Mouse (Mus musculus) limb, embryonic 14.5 days (tissue): ENCODE data around the gene Ankib1. TPM values are rescaled to one million over a fixed set of nuclear protein-coding genes. Genes with fewer than 3 reads are reported as not detected.

Experiments used
- ATAC-seq: fragments of 200-750 bp; cut with Nextera tagmentation; 2 replicates; pipeline ENCODE4 v1.8.0; 2017; ENCODE audit warnings: low read depth, moderate number of reproducible peaks, moderate TSS enrichment; ENCODE audit not compliant: low FRiP score
- DNase-seq: peaks from one replicate; pipeline ENCODE4 v3.0.0-alpha.2; 2015; ENCODE audit warnings: low spot score
- H3K27ac ChIP-seq: fragments of 300-500 bp; sonication (generic); replicated peaks from 2 replicates; pipeline ENCODE4 v1.5.1; 2014; ENCODE audit warnings: low read depth, mild to moderate bottlenecking, low read length, moderate library complexity, mixed read lengths
- H3K27me3 ChIP-seq: fragments of 300-500 bp; sonication (generic); 2 replicates; pipeline ENCODE4 v1.6.1; 2014; ENCODE audit warnings: low read length, mixed read lengths; ENCODE audit not compliant: control insufficient read depth, insufficient read depth
- H3K36me3 ChIP-seq: fragments of 300-500 bp; sonication (generic); 2 replicates; pipeline ENCODE4 v1.6.1; 2014; ENCODE audit warnings: mild to moderate bottlenecking, low read length, moderate library complexity, mixed read lengths; ENCODE audit not compliant: control insufficient read depth, insufficient read depth
- H3K4me1 ChIP-seq: fragments of 300-500 bp; sonication (generic); 2 replicates; pipeline ENCODE4 v1.6.1; 2014; ENCODE audit warnings: antibody characterized with exemption, low read length, mixed read lengths; ENCODE audit not compliant: control insufficient read depth, insufficient read depth
- H3K4me2 ChIP-seq: fragments of 300-500 bp; sonication (generic); replicated peaks from 2 replicates; pipeline ENCODE4 v1.6.1; 2014; ENCODE audit warnings: low read depth, mild to moderate bottlenecking, low read length, moderate library complexity; ENCODE audit not compliant: severe bottlenecking
- H3K4me3 ChIP-seq: fragments of 300-500 bp; sonication (generic); replicated peaks from 2 replicates; pipeline ENCODE4 v1.5.1; 2014; ENCODE audit warnings: low read length
- H3K9ac ChIP-seq: fragments of 300-500 bp; sonication (generic); 2 replicates; pipeline ENCODE4 v1.6.1; 2014; ENCODE audit warnings: mild to moderate bottlenecking, low read depth, low read length, moderate library complexity; ENCODE audit not compliant: severe bottlenecking
- H3K9me3 ChIP-seq: fragments of 300-500 bp; sonication (generic); 2 replicates; pipeline ENCODE4 v1.6.1; 2016; ENCODE audit warnings: low read length; ENCODE audit not compliant: control insufficient read depth
- POLR2A ChIP-seq: fragments of 200-500 bp; IDR thresholded peaks from 2 replicates; pipeline ENCODE4 v1.8.0; 2012; ENCODE audit warnings: inconsistent platforms, mild to moderate bottlenecking, moderate library complexity, borderline replicate concordance; ENCODE audit not compliant: insufficient read depth, insufficient read length; ENCODE audit errors: extremely low read depth
- WGBS: fragments of 180-500 bp; shearing (Covaris S2); extraction: QIAGEN DNeasy Blood & Tissue Kit; methylation state at CpG from one replicate; pipeline ENCODE4 v1.1.7; 2014; 5-methylcytosine and 5-hydroxymethylcytosine counted together
- polyA plus RNA-seq, 2 experiments: library from polyadenylated mRNA; depleted of rRNA in 1 of 2; stranded (reverse) in 1 of 2; unstranded in 1 of 2; fragments of >200 nt; fragmentation: Nextera tagmentation in 1 of 2; extraction: Ambion mirVana in 1 of 2; gene quantifications; 2 replicates each; pipeline versions ENCODE4 v1.2.1 to v1.2.3; 2012 to 2014

Ankib1 gene
- polyA plus RNA-seq, 2 experiments, result 11.6 to 14.4 TPM

DNA sequence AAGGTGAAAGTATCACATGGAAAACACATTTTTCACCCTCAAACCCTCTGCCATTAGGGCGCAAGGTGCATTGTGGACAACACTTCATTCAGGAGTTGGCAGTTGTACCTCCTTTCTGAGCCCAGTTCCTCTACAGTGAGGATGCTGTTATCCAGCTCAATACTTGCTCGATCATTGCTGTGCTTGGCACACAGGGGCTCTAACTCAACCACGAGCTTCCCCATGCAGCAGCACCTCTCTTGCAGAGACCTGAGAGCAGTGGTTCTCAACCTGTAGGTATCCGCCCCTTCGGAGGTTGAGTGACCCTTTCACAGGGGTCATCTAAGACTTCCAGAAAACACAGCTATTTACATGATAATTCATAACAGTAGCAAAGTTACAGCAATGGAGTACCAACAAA, 151.1 kb downstream of the Ankib1 start:
- WGBS, result 86% methylated on average over 5 of the region's 5 CpGs
- ATAC-seq, result no peak
- no peaks in the 10 kb centered on the region for H3K27me3 ChIP-seq
- H3K27ac ChIP-seq, result no peak overlapping the region
- TF ChIP-seq POLR2A, result no peak
- no peaks in the 10 kb centered on the region for H3K4me1 ChIP-seq
- H3K4me2 ChIP-seq, result no peak overlapping the region
- DNase-seq, result no peak
- H3K4me3 ChIP-seq, result no peak overlapping the region
- H3K36me3 ChIP-seq, result no peaks in the 10 kb centered on the region
- no peaks in the 10 kb centered on the region for H3K9me3 ChIP-seq
- H3K9ac ChIP-seq, result no peak overlapping the region

DNA sequence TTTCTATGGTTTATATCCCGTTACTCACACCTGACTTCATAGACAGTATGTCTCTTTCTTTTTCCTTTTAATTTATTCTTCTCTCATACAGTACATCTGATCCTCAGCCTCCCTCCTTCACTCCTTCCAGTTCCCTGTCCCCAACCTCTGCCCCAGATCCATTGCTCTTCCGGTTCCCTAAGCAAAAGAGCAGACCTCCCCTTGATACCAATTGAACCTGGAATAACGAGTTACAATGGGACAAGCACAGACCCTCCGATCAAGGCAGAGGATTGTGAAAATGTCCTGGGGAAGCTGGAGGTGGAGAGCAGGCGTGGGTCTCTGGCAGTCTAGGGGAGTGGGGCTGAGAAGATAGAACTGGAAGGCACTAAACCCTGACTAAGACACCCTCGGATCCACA, 151.8 kb downstream of the Ankib1 start, which contains the start of gene Tmbim7:
Gene Tmbim7, plus strand, starts transcription at position 301 of the 400 bp plus-strand sequence.
- no peaks in the 10 kb centered on the region for H3K36me3 ChIP-seq
- no peak within 1 kb of the TSS for H3K27ac ChIP-seq
- 71% methylated on average over 6 of the region's 6 CpGs for WGBS
- no peak for ATAC-seq
- no peak within 1 kb of the TSS for H3K4me3 ChIP-seq
- TF ChIP-seq POLR2A, result no peak
- no peaks in the 10 kb centered on the region for H3K9me3 ChIP-seq
- H3K9ac ChIP-seq, result no peak within 1 kb of the TSS
- no peak within 1 kb of the TSS for H3K4me2 ChIP-seq
- H3K27me3 ChIP-seq, result no peaks in the 10 kb centered on the region
- H3K4me1 ChIP-seq, result no peaks in the 10 kb centered on the region
- DNase-seq, result no peak

DNA sequence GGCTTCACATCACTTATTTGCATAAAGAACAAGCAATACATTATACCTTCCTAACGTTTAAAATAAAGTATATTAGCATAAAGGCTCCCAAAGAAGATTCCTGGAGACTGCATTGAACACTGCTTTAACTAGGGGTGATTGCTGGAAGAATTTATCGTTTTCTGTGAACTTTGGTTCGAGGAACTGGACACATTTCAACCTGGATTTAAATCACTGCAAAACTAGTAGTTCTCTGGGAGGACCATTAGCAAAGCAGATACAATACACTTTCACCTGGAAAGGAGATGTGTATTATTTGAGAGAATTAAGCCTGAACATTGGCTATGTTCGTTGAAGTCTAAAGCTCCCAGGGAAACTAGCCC, 153.9 kb downstream of the Ankib1 start:
- H3K4me2 ChIP-seq, result no peak overlapping the region
- ATAC-seq (no peak), DNase-seq (no peak)
- no peak overlapping the region for H3K27ac ChIP-seq
- no peak overlapping the region for H3K9ac ChIP-seq
- no peak overlapping the region for H3K4me3 ChIP-seq
- H3K36me3 ChIP-seq, result peaks cover 10% of the 10 kb centered on the region
- peaks cover 6% of the 10 kb centered on the region; the same call in 1 of the 2 replicates for H3K4me1 ChIP-seq
- no peaks in the 10 kb centered on the region for H3K27me3 ChIP-seq
- 75% methylated on average over 4 of the region's 4 CpGs for WGBS
- H3K9me3 ChIP-seq, result no peaks in the 10 kb centered on the region
- no peak for TF ChIP-seq POLR2A

DNA sequence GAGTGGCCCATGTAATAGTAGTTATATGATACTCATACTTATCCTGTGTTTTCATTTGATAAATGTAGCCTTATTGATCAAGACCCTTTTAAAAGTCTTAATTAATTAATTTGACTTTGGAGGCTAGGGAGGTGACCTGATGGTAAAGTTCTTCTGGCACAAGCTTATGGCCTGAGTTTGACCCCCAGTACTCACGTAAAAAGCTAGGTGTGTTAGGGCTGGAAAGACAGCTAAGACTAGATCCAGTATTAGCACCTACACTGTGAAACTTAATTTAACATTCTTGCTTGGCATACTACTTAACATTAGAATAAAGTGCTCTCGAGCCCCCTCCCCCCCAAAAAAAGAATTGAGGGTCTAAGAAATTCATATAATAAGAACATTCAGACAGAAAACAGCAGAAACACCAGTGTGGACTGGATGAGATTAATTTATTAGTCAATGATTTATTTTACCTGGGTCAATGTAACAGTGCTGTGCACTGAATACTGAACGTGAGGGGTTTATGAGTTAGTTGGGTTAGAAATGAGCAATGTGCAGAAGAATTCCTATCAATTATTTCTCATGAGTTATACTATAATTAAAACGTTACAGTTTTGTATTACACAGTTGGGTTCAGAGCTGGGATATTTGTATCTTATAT, 154.4 kb downstream of the Ankib1 start:
- peaks cover 13% of the 10 kb centered on the region for H3K36me3 ChIP-seq
- no peak overlapping the region for H3K27ac ChIP-seq
- H3K4me2 ChIP-seq, result peak overlapping the region; percentile 43
- no peaks in the 10 kb centered on the region for H3K9me3 ChIP-seq
- DNase-seq (no peak), ATAC-seq (no peak)
- H3K4me3 ChIP-seq, result peak overlapping the region; percentile 94
- TF ChIP-seq POLR2A, result no peak
- H3K9ac ChIP-seq, result no peak overlapping the region
- H3K4me1 ChIP-seq, result peaks cover 6% of the 10 kb centered on the region; the same call in 1 of the 2 replicates
- H3K27me3 ChIP-seq, result no peaks in the 10 kb centered on the region
- WGBS, result 42% methylated on average over 4 of the region's 4 CpGs

DNA sequence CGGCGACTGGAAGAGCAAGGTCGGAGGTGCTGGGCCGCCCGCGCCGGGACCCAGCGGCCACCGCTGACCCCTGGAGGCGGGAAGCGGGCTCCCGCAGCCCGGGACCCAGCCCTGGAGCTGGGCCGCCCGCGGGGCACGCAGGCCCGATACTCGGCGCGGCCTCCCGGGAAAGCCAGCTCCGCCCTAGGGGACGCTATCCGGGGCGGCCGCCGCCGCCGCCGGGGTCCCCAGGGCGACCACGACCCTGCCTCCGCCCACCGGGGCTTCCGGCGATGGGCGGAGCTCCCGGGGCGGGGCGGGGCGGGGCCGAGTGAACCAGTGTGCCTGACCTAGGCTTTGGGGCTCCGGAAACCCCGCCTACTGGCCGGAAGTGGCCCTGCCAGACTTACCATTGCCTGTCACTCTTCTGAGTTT, 155.0 kb downstream of the Ankib1 start:
- Histone ChIP-seq H3K36me3 (peaks cover 20% of the 10 kb centered on the region), H3K27ac (peak overlapping the region; percentile 88), H3K27me3 (no peaks in the 10 kb centered on the region), H3K9ac (peak overlapping the region; percentile 93), H3K9me3 (no peaks in the 10 kb centered on the region), H3K4me1 (peaks cover 6% of the 10 kb centered on the region; the same call in 1 of the 2 replicates), H3K4me2 (peak overlapping the region; percentile 43), H3K4me3 (peak overlapping the region; percentile 94)
- 0 out of 2 replicates have a peak, but pooled peaks have one; percentile 38 for TF ChIP-seq POLR2A
- ATAC-seq (peak; percentile 95), DNase-seq (peak; percentile 90)
- WGBS, result 0% methylated on average over 3 of the region's 46 CpGs
